Mouse (Mus musculus): ENCODE measurements around the gene St6galnac6. TPM values are rescaled to one million over a fixed set of nuclear protein-coding genes. Genes with fewer than 3 reads are reported as not detected.

Gene St6galnac6
- polyA plus RNA-seq, 1 experiment from 2014 or later, result 38.2 TPM

GRCm38 (mm10) chr2:32625873-32626694 lies 26.6 kb downstream of the St6galnac6 start:
- TF ChIP-seq CTCF (IDR thresholded peaks at IDR 0.05), result no peak
- DNase-seq (ENCODE audit: low read depth, low spot score) (no peak), ATAC-seq (no peak)
- in situ Hi-C loops (cut with MboI; ENCODE audit: low pct_unique_long_range_greater_than_20kb), result no loop called here
- H3K27me3 ChIP-seq, result no peaks in the 10 kb centered on the region
- POLR2A ChIA-PET, result no interaction called here
- CTCF ChIA-PET, result interaction anchor here (1.1 to 2.3 kb wide), 4 partner anchors 15 to 63 kb away, joined by 3 to 10 read pairs (median 4); no protein-coding TSS in a partner anchor

DNA sequence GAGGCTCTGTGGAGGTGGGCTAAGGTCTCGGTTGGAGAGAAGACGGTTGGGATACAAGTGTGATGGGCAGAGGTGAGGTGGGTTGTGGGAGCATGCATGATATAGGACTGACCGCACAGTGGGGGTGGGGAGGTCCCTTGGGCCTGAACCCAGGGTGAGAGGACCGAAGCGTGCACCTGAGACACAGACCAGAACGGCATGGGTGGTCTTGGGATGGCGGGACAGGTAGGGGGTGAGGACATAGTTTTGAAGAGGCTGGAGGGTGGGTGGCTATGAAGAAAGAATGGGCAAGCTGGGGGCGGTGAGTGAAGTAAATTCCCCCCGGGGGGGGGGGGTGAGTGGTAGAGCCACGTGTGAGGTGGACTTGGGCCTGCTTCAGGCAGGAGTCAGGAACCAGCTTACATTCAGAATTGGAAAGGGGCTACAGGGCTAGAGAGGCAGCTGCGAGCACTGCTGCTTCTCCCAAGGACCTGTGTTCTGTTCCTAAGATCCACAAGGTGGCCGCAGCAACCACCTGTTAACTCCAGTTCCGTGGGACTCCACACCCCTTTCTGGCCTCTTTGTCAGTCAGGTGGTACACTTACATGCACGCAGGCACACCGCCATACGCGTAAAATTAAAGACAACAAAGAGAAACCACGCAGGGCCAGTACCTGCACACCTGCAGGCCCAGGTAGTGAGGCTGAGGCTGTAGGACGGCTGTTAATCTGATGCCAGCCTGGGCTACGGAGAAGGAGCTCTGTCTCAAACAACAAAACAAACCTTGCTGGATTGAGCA lies 27.9 kb downstream of the St6galnac6 start:
- DNase-seq (ENCODE audit: low read depth, low spot score) (no peak), ATAC-seq (no peak)
- ChIA-PET POLR2A (interaction anchor here (0.8 kb wide), 1 partner anchor 18 kb away, joined by 3 read pairs; no protein-coding TSS in a partner anchor), CTCF (no interaction called here)
- H3K27me3 ChIP-seq, result no peaks in the 10 kb centered on the region
- no peak for TF ChIP-seq CTCF (IDR thresholded peaks at IDR 0.05)
- in situ Hi-C loops (cut with MboI; ENCODE audit: low pct_unique_long_range_greater_than_20kb), result no loop called here

- in situ Hi-C loops (cut with MboI; ENCODE audit: low pct_unique_long_range_greater_than_20kb), result no loop called here
- TF ChIP-seq CTCF (IDR thresholded peaks at IDR 0.05), result no peak
- POLR2A ChIA-PET, result no interaction called here
- no peaks in the 10 kb centered on the region for H3K27me3 ChIP-seq
- CTCF ChIA-PET, result interaction anchor here (1.3 to 4.6 kb wide), 3 partner anchors 20 to 61 kb away, joined by 4 to 51 read pairs (median 8); no protein-coding TSS in a partner anchor
- DNase-seq (ENCODE audit: low read depth, low spot score) (no peak), ATAC-seq (no peak)
Observed at GRCm38 (mm10) chr2:32628044-32628550, 28.6 kb downstream of the St6galnac6 start.

- no peak for TF ChIP-seq CTCF (IDR thresholded peaks at IDR 0.05)
- DNase-seq (ENCODE audit: low read depth, low spot score) (no peak), ATAC-seq (no peak)
- in situ Hi-C loops (cut with MboI; ENCODE audit: low pct_unique_long_range_greater_than_20kb), result no loop called here
- CTCF ChIA-PET, result interaction anchor here (1.3 to 4.6 kb wide), 3 partner anchors 20 to 60 kb away, joined by 4 to 51 read pairs (median 8); no protein-coding TSS in a partner anchor
- POLR2A ChIA-PET, result no interaction called here
- no peaks in the 10 kb centered on the region for H3K27me3 ChIP-seq
Observed at GRCm38 (mm10) chr2:32628729-32629128, 29.2 kb downstream of the St6galnac6 start.

- ChIA-PET POLR2A (interaction anchor here (1.2 kb wide), 1 partner anchor 79 kb away, joined by 3 read pairs; no protein-coding TSS in a partner anchor), CTCF (interaction anchor here (1.3 to 4.6 kb wide), 4 partner anchors 21 to 59 kb away, joined by 4 to 51 read pairs (median 16); no protein-coding TSS in a partner anchor)
- DNase-seq (ENCODE audit: low read depth, low spot score) (peak; percentile 81), ATAC-seq (peak; percentile 60)
- TF ChIP-seq CTCF (IDR thresholded peaks at IDR 0.05), result no peak
- H3K27me3 ChIP-seq, result no peaks in the 10 kb centered on the region
- in situ Hi-C loops (cut with MboI; ENCODE audit: low pct_unique_long_range_greater_than_20kb), result no loop called here
Observed at GRCm38 (mm10) chr2:32629276-32629976, 29.9 kb downstream of the St6galnac6 start.

DNA sequence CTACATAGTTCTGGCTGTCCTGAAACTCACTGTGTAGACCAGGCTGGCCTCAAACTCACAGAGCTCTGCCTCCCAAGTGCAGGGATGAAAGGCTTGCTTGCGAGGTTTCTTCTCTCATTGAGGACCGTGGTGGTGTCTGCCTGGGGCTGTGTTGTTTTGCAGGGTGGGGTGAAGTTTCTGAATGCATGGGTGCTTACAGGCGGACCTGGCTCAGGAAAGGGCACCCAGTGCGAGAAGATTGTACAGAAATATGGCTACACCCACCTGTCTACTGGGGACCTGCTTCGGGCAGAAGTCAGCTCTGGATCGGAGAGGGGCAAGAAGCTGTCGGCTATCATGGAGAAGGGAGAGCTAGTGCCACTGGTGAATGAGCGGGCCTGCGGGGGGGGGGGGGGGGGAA lies 30.5 kb downstream of the St6galnac6 start:
- CTCF ChIA-PET, result interaction anchor here (1.0 to 4.6 kb wide), 4 partner anchors 47 to 61 kb away, joined by 3 to 51 read pairs (median 16); no protein-coding TSS in a partner anchor

GRCm38 (mm10) chr2:32631046-32631445 lies 31.5 kb downstream of the St6galnac6 start:
- ATAC-seq (no peak), DNase-seq (ENCODE audit: low read depth, low spot score) (no peak)
- ChIA-PET POLR2A (interaction anchor here (0.8 to 0.9 kb wide), 2 partner anchors 23 to 62 kb away, joined by 3 read pairs; no protein-coding TSS in a partner anchor), CTCF (interaction anchor here (1.0 to 4.6 kb wide), 15 partner anchors 17 to 126 kb away, joined by 3 to 51 read pairs (median 5); partner anchors contain the start of gene Tor2a)
- no peak for TF ChIP-seq CTCF (IDR thresholded peaks at IDR 0.05)
- H3K27me3 ChIP-seq, result no peaks in the 10 kb centered on the region
- in situ Hi-C loops (cut with MboI; ENCODE audit: low pct_unique_long_range_greater_than_20kb), result loop anchor here (5.0 kb wide), 1 partner anchor 56 kb away; no protein-coding TSS in a partner anchor

More for the DNA sequence above, 30.5 kb downstream of the St6galnac6 start:
- H3K27me3 ChIP-seq, result no peaks in the 10 kb centered on the region
- DNase-seq (ENCODE audit: low read depth, low spot score) (no peak), ATAC-seq (no peak)
- TF ChIP-seq CTCF (IDR thresholded peaks at IDR 0.05), result no peak
- POLR2A ChIA-PET, result interaction anchor here (1.2 kb wide), 1 partner anchor 79 kb away, joined by 3 read pairs; no protein-coding TSS in a partner anchor
- in situ Hi-C loops (cut with MboI; ENCODE audit: low pct_unique_long_range_greater_than_20kb), result loop anchor here (5.0 kb wide), 1 partner anchor 57 kb away; no protein-coding TSS in a partner anchor

DNA sequence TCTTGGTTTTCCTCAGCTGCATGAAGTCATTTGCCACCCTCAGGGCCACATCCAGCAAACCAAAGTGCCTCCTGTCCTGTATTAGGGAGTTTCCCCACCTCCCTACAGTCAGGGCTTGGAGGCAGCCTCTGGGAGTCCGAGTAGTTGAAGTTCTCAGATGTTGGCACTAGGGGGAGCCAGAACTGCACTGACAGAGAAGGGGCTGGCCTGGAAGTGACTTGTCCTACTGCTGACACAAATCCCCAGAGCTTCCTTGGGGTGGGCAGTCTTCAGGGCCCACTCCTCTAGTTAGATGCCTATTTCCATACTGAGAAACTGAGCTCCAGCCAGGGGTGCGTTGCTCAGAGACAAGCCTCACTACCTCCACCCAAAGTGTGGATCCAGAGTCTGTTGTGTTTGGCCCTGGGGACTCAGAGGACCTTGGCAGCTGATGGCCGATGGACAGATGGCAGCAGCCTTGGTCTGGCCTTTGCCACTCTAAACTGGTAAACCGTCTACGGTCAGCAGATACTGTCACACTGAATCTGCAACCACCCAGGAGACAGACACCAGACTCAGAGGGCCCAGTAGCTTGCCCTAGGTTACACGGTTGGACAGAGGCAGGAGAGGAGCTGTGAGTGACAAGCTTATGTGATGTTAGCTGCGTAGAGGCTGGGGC lies 32.4 kb downstream of the St6galnac6 start:
- CTCF ChIA-PET, result interaction anchor here (0.7 to 4.6 kb wide), 20 partner anchors 14 to 125 kb away, joined by 3 to 51 read pairs (median 5); partner anchors contain the start of genes Cdk9, Eng and Tor2a
- POLR2A ChIA-PET, result interaction anchor here (0.8 to 0.9 kb wide), 3 partner anchors 24 to 61 kb away, joined by 3 read pairs; no protein-coding TSS in a partner anchor
- in situ Hi-C loops (cut with MboI; ENCODE audit: low pct_unique_long_range_greater_than_20kb), result loop anchor here (5.0 kb wide), 1 partner anchor 55 kb away; no protein-coding TSS in a partner anchor
- peak; percentile 60 for DNase-seq (ENCODE audit: low read depth, low spot score)
- H3K27me3 ChIP-seq, result no peaks in the 10 kb centered on the region
- peak; percentile 27 for ATAC-seq
- TF ChIP-seq CTCF (IDR thresholded peaks at IDR 0.05), result no peak

DNA sequence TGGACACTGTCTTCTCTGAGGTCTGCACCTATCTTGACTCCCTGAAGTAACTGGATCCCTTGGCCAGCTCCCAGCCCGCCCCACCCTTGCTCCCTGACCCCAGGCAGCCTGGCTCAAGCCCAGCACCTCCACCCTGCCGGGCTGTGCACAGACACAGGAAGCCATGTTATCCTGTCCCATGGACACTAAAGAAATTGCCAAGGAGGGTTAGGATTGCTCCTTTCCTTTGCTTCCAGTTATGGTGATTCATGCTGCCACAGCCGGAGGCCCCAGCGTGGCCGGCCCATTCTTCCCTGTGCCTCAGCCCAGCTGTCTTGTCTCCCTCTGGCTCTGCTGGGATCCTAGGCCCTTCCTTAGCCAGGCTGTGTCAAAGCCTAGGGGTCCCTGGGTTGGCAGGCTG lies 34.2 kb downstream of the St6galnac6 start:
- DNase-seq (ENCODE audit: low read depth, low spot score) (no peak), ATAC-seq (no peak)
- ChIA-PET POLR2A (no interaction called here), CTCF (interaction anchor here (1.2 to 4.9 kb wide), 2 partner anchors 47 to 56 kb away, joined by 3 to 20 read pairs; no protein-coding TSS in a partner anchor)
- TF ChIP-seq CTCF (IDR thresholded peaks at IDR 0.05), result no peak
- no peaks in the 10 kb centered on the region for H3K27me3 ChIP-seq
- in situ Hi-C loops (cut with MboI; ENCODE audit: low pct_unique_long_range_greater_than_20kb), result loop anchor here (5.0 kb wide), 1 partner anchor 54 kb away; no protein-coding TSS in a partner anchor

Data from Patski (cell line).